19 mouse cellular contexts compared by ENCODE assay signal in the genomic region with DNA sequence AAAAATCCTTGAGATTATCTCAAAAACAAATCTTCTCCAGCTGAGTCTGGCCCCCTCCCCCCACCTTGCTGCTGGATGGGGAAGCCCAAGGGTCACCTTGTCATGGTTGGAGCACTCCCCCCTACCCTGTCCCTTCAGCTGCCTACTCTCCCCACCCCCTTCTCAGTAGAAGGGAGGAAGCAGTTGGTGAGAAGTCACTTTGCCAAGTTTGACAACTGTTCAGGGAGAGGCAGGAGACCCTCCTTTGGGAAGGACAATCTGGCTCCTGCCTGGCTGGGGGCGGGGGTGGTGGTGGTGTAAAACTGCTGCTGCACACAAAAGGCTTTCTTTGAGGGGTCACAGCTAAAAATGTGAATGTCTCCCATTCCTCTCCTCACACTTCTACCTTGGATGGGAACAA. TPM values are rescaled to one million over a fixed set of nuclear protein-coding genes. Genes with fewer than 3 reads are reported as not detected.
"Had no signal": no experiment of that assay in that cellular context is flagged by ENCODE, and none has a peak within 500 bp of the region (broad histone marks: within the 10 kb centered on the region; RNA-seq: fewer than 3 reads in every experiment).

No protein-coding gene starts in this region.

- H3K4me2 ChIP-seq: limb, embryonic 15.5 days; liver, embryonic 12.5 days; lung, embryonic 15.5 days; midbrain, embryonic 15.5 days had no signal

- H3K27ac ChIP-seq: kidney, postnatal 0 days; liver, embryonic 12.5 days; lung, embryonic 15.5 days; macrophage; midbrain, embryonic 15.5 days had no signal

- H3K9ac ChIP-seq: limb, embryonic 15.5 days; liver, embryonic 12.5 days; lung, embryonic 15.5 days; midbrain, embryonic 15.5 days had no signal

- ATAC-seq: liver, embryonic 12.5 days; midbrain, embryonic 15.5 days had no signal

- DNase-seq: kidney, adult 9 months; kidney, postnatal 36 days; layer of hippocampus, adult 9-11 months; layer of hippocampus, postnatal 36 days; lung, postnatal 14 days; right cerebral cortex, adult 18-20 months; right cerebral cortex, postnatal 25 days; thymus, postnatal 36 days had no signal

- H3K9me3 ChIP-seq: midbrain, embryonic 15.5 days had no signal

- H3K36me3 ChIP-seq: lung, embryonic 15.5 days; midbrain, embryonic 15.5 days had no signal

- H3K4me3 ChIP-seq: limb, embryonic 15.5 days; liver, embryonic 12.5 days; lung, embryonic 15.5 days; megakaryocyte, embryonic 14.5 days; midbrain, embryonic 15.5 days had no signal

RNA-seq across cellular contexts. Expression of gene Gm49394, which starts 1.4 kb away (rescaled TPM):
- total RNA-seq: left cerebral cortex, postnatal 36 days had no signal
- polyA plus RNA-seq: kidney, postnatal 0 days; liver, embryonic 12.5 days; liver, embryonic 16.5 days; macrophage; midbrain, embryonic 15.5 days; neural tube, embryonic 14.5 days; thymus, postnatal 0 days had no signal
